Mouse (Mus musculus): ENCODE data around the gene Gjd3.

Gjd3 gene

GRCm38 (mm10) chr11:98979356-98979755 is 3.5 kb downstream of the Gjd3 start:
- DNase-seq, result no peak

GRCm38 (mm10) chr11:98978526-98979148 is 4.2 kb downstream of the Gjd3 start:
- DNase-seq, result no peak

GRCm38 (mm10) chr11:98974871-98975719 is 7.7 kb downstream of the Gjd3 start:
- peak; percentile 87 to 92 for DNase-seq

- peak in 1 of 2 experiments; percentile 22 for DNase-seq
Observed at GRCm38 (mm10) chr11:98974213-98974612, 8.6 kb downstream of the Gjd3 start.

- peak; percentile 50 to 75 for DNase-seq
Observed at GRCm38 (mm10) chr11:98973584-98973983, 9.2 kb downstream of the Gjd3 start.

GRCm38 (mm10) chr11:98972801-98973360 is 9.9 kb downstream of the Gjd3 start:
- peak in 1 of 2 experiments; percentile 24 for DNase-seq

- DNase-seq, result peak; percentile 95 to 96
Observed at GRCm38 (mm10) chr11:98972215-98972614, 10.6 kb downstream of the Gjd3 start.

GRCm38 (mm10) chr11:98971316-98972031 is 11.3 kb downstream of the Gjd3 start:
- DNase-seq, result peak; percentile 82 to 89

- peak; percentile 30 to 55 for DNase-seq
Observed at GRCm38 (mm10) chr11:98970191-98970925, 12.5 kb downstream of the Gjd3 start.

- DNase-seq, result peak; percentile 27 to 29
Observed at GRCm38 (mm10) chr11:98969496-98969927, 13.3 kb downstream of the Gjd3 start.

- DNase-seq, result peak; percentile 2 to 17
Observed at GRCm38 (mm10) chr11:98968716-98969495, 13.9 kb downstream of the Gjd3 start.

- DNase-seq, result peak in 1 of 2 experiments; percentile 21
Observed at GRCm38 (mm10) chr11:98968079-98968478, 14.7 kb downstream of the Gjd3 start.

GRCm38 (mm10) chr11:98966499-98967141 is 16.2 kb downstream of the Gjd3 start:
- DNase-seq, result peak; percentile 76 to 82

GRCm38 (mm10) chr11:98965416-98966077 is 17.3 kb downstream of the Gjd3 start:
- peak in 1 of 2 experiments; percentile 21 for DNase-seq

- peak; percentile 49 to 54 for DNase-seq
Observed at GRCm38 (mm10) chr11:98964616-98965415, 18.0 kb downstream of the Gjd3 start.

- DNase-seq, result no peak
Observed at GRCm38 (mm10) chr11:98964201-98964615, 18.6 kb downstream of the Gjd3 start.

- DNase-seq, result peak; percentile 49 to 61
Observed at GRCm38 (mm10) chr11:98963191-98964021, 19.4 kb downstream of the Gjd3 start.

GRCm38 (mm10) chr11:98962421-98963095 is 20.3 kb downstream of the Gjd3 start:
- no peak for DNase-seq

Data from cerebellum, postnatal 14 days (tissue).